Mouse (Mus musculus): ENCODE measurements at regions not wholly inside any gene's neighbourhood (a gene's known extent, or its start where the extent isn't known, plus 50 kb on each side); places are given as distances from the start of the nearest gene placed in this dataset.

- DNase-seq (ENCODE audit: low spot score) (no peak), ATAC-seq (ENCODE audit: insufficient number of reproducible peaks, low FRiP score, low TSS enrichment, low read depth) (no peak)
- no peak overlapping the region for H3K4me3 ChIP-seq (ENCODE audit: low read depth, low read length)
- H3K27ac ChIP-seq (replicated peaks; ENCODE audit: low read depth, low read length) = no peak overlapping the region
- peaks cover 5% of the 10 kb centered on the region; the same call in 1 of the 2 replicates for H3K4me1 ChIP-seq (ENCODE audit: control insufficient read depth, insufficient read depth, low read length)
- WGBS = 68% methylated on average over 4 of the region's 4 CpGs
- no peak overlapping the region for H3K4me2 ChIP-seq (ENCODE audit: low read depth, severe bottlenecking)
- no peaks in the 10 kb centered on the region for H3K27me3 ChIP-seq (ENCODE audit: control insufficient read depth, insufficient read depth, low read length)
- H3K36me3 ChIP-seq (ENCODE audit: control insufficient read depth, insufficient read depth, low read length) = no peaks in the 10 kb centered on the region
- H3K9ac ChIP-seq (ENCODE audit: low read length) = no peak overlapping the region
- H3K9me3 ChIP-seq (ENCODE audit: control insufficient read depth, low read length) = no peaks in the 10 kb centered on the region
Measured at GRCm38 (mm10) chr3:144365894-144366293, 160.9 kb upstream of the Lmo4 start.

DNA sequence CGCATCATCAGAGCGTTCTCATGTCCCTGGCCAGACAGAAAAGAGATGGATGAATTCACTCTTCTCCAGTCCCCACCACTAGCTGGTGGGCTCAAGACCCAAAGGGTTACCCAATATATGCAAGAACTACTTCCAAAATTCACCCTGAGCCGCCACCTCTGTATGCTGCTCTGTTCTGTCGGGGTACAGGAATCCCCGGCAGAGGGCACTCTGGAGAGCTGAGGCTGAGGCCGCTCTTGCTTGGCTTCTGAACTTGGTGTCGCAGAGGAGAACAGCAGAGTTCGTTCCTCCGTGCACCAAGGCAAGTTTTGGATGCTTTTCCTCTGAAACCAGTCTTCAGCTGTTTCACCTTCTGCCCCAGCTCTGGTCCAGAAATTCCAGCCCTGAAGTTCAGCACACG, 157.5 kb upstream of the Lmo4 start:
- no peak for DNase-seq (ENCODE audit: low spot score)
- no peaks in the 10 kb centered on the region for H3K36me3 ChIP-seq (ENCODE audit: control insufficient read depth, insufficient read depth, low read length)
- ATAC-seq (ENCODE audit: insufficient number of reproducible peaks, low FRiP score, low TSS enrichment, low read depth) = no peak
- H3K9me3 ChIP-seq (ENCODE audit: control insufficient read depth, low read length) = no peaks in the 10 kb centered on the region
- no peak overlapping the region for H3K9ac ChIP-seq (ENCODE audit: low read length)
- no peaks in the 10 kb centered on the region for H3K27me3 ChIP-seq (ENCODE audit: control insufficient read depth, insufficient read depth, low read length)
- 65% methylated on average over 10 of the region's 10 CpGs for WGBS
- H3K4me3 ChIP-seq (ENCODE audit: low read depth, low read length) = no peak overlapping the region
- H3K4me2 ChIP-seq (ENCODE audit: low read depth, severe bottlenecking) = no peak overlapping the region
- H3K27ac ChIP-seq (replicated peaks; ENCODE audit: low read depth, low read length) = no peak overlapping the region
- no peaks in the 10 kb centered on the region; the same call in 1 of the 2 replicates for H3K4me1 ChIP-seq (ENCODE audit: control insufficient read depth, insufficient read depth, low read length)

- Histone ChIP-seq H3K4me3 (ENCODE audit: low read depth, low read length) (no peak overlapping the region), H3K9me3 (ENCODE audit: control insufficient read depth, low read length) (no peaks in the 10 kb centered on the region), H3K27me3 (ENCODE audit: control insufficient read depth, insufficient read depth, low read length) (no peaks in the 10 kb centered on the region), H3K9ac (ENCODE audit: low read length) (no peak overlapping the region), H3K4me2 (ENCODE audit: low read depth, severe bottlenecking) (no peak overlapping the region), H3K36me3 (ENCODE audit: control insufficient read depth, insufficient read depth, low read length) (no peaks in the 10 kb centered on the region), H3K27ac (replicated peaks; ENCODE audit: low read depth, low read length) (no peak overlapping the region), H3K4me1 (ENCODE audit: control insufficient read depth, insufficient read depth, low read length) (no peaks in the 10 kb centered on the region; the same call in none of the 2 replicates)
- ATAC-seq (ENCODE audit: insufficient number of reproducible peaks, low FRiP score, low TSS enrichment, low read depth) (no peak), DNase-seq (ENCODE audit: low spot score) (no peak)
- 83% methylated on average over 4 of the region's 4 CpGs for WGBS
Measured at GRCm38 (mm10) chr3:144361203-144361978, 156.4 kb upstream of the Lmo4 start.

DNA sequence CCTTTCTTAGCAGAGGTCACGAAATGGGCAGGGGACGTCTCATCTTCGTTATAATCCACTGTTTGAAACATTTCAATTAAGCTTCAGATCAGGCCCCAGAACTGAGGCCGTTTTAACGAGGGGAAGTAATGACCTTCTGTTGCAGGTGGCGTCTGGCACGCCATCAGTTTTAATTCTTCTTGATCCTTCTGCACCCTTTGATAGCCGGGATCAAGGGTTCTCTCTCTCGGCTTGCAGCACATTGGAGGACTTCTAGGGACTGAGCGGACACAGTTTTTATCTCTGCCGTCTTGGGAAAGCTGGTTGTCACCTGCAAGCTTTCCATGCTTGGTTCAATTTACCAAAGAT, 151.9 kb upstream of the Lmo4 start:
- H3K4me3 ChIP-seq (ENCODE audit: low read depth, low read length) = no peak overlapping the region
- DNase-seq (ENCODE audit: low spot score) (no peak), ATAC-seq (ENCODE audit: insufficient number of reproducible peaks, low FRiP score, low TSS enrichment, low read depth) (no peak)
- WGBS = 24% methylated on average over 11 of the region's 11 CpGs
- H3K9me3 ChIP-seq (ENCODE audit: control insufficient read depth, low read length) = no peaks in the 10 kb centered on the region
- H3K27me3 ChIP-seq (ENCODE audit: control insufficient read depth, insufficient read depth, low read length) = no peaks in the 10 kb centered on the region
- H3K36me3 ChIP-seq (ENCODE audit: control insufficient read depth, insufficient read depth, low read length) = no peaks in the 10 kb centered on the region
- no peak overlapping the region for H3K4me2 ChIP-seq (ENCODE audit: low read depth, severe bottlenecking)
- no peaks in the 10 kb centered on the region; the same call in none of the 2 replicates for H3K4me1 ChIP-seq (ENCODE audit: control insufficient read depth, insufficient read depth, low read length)
- no peak overlapping the region for H3K27ac ChIP-seq (replicated peaks; ENCODE audit: low read depth, low read length)
- no peak overlapping the region for H3K9ac ChIP-seq (ENCODE audit: low read length)

- no peak overlapping the region for H3K4me2 ChIP-seq (ENCODE audit: low read depth, severe bottlenecking)
Measured at GRCm38 (mm10) chr3:144356103-144356947, 151.3 kb upstream of the Lmo4 start.

GRCm38 (mm10) chr3:144352559-144352958, 147.5 kb upstream of the Lmo4 start:
- DNase-seq (ENCODE audit: low spot score) = no peak

More at GRCm38 (mm10) chr3:144356103-144356947, 151.3 kb upstream of the Lmo4 start:
- Histone ChIP-seq H3K4me1 (ENCODE audit: control insufficient read depth, insufficient read depth, low read length) (no peaks in the 10 kb centered on the region; the same call in none of the 2 replicates), H3K9me3 (ENCODE audit: control insufficient read depth, low read length) (no peaks in the 10 kb centered on the region), H3K9ac (ENCODE audit: low read length) (no peak overlapping the region), H3K27me3 (ENCODE audit: control insufficient read depth, insufficient read depth, low read length) (no peaks in the 10 kb centered on the region), H3K27ac (replicated peaks; ENCODE audit: low read depth, low read length) (no peak overlapping the region), H3K4me3 (ENCODE audit: low read depth, low read length) (no peak overlapping the region), H3K36me3 (ENCODE audit: control insufficient read depth, insufficient read depth, low read length) (no peaks in the 10 kb centered on the region)
- no peak for DNase-seq (ENCODE audit: low spot score)
- 74% methylated on average over 17 of the region's 17 CpGs for whole genome bisulfite sequencing
- no peak for ATAC-seq (ENCODE audit: insufficient number of reproducible peaks, low FRiP score, low TSS enrichment, low read depth)

GRCm38 (mm10) chr3:144348431-144348830, 143.4 kb upstream of the Lmo4 start:
- no peaks in the 10 kb centered on the region for H3K36me3 ChIP-seq (ENCODE audit: control insufficient read depth, insufficient read depth, low read length)
- 76% methylated on average over 9 of the region's 9 CpGs for WGBS
- H3K4me2 ChIP-seq (ENCODE audit: low read depth, severe bottlenecking) = no peak overlapping the region
- H3K4me3 ChIP-seq (ENCODE audit: low read depth, low read length) = no peak overlapping the region
- H3K27ac ChIP-seq (replicated peaks; ENCODE audit: low read depth, low read length) = no peak overlapping the region
- H3K4me1 ChIP-seq (ENCODE audit: control insufficient read depth, insufficient read depth, low read length) = no peaks in the 10 kb centered on the region
- no peak overlapping the region for H3K9ac ChIP-seq (ENCODE audit: low read length)
- no peak for DNase-seq (ENCODE audit: low spot score)
- no peaks in the 10 kb centered on the region for H3K9me3 ChIP-seq (ENCODE audit: control insufficient read depth, low read length)
- no peak for ATAC-seq (ENCODE audit: insufficient number of reproducible peaks, low FRiP score, low TSS enrichment, low read depth)
- H3K27me3 ChIP-seq (ENCODE audit: control insufficient read depth, insufficient read depth, low read length) = no peaks in the 10 kb centered on the region

More at GRCm38 (mm10) chr3:144352559-144352958, 147.5 kb upstream of the Lmo4 start:
- 94% methylated on average over 4 of the region's 4 CpGs for WGBS
- H3K27ac ChIP-seq (replicated peaks; ENCODE audit: low read depth, low read length) = no peak overlapping the region
- H3K27me3 ChIP-seq (ENCODE audit: control insufficient read depth, insufficient read depth, low read length) = no peaks in the 10 kb centered on the region
- no peak overlapping the region for H3K4me2 ChIP-seq (ENCODE audit: low read depth, severe bottlenecking)
- ATAC-seq (ENCODE audit: insufficient number of reproducible peaks, low FRiP score, low TSS enrichment, low read depth) = no peak
- H3K4me3 ChIP-seq (ENCODE audit: low read depth, low read length) = no peak overlapping the region
- H3K9ac ChIP-seq (ENCODE audit: low read length) = no peak overlapping the region
- H3K36me3 ChIP-seq (ENCODE audit: control insufficient read depth, insufficient read depth, low read length) = no peaks in the 10 kb centered on the region
- no peaks in the 10 kb centered on the region for H3K9me3 ChIP-seq (ENCODE audit: control insufficient read depth, low read length)
- H3K4me1 ChIP-seq (ENCODE audit: control insufficient read depth, insufficient read depth, low read length) = no peaks in the 10 kb centered on the region; the same call in none of the 2 replicates

DNA sequence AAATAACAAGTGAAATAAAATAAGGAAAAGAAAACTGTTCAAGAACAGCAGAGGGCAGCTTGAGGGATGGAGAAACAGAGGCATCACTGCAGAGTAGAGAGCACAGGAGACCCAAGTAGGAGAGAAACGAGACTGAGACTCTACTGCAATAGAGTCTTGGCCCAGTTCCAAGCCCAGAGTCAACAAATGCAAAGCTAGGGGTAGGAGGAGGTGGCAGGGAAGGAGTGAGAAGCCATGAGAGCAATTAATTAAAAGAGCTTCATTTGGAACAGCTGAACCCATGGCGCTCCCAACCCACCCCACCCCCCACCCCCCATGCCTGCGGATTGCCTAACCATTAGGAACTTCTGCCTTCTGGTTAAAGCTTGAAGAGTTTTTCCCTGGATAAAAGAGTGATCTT, 130.2 kb upstream of the Lmo4 start:
- DNase-seq (ENCODE audit: low spot score) (no peak), ATAC-seq (ENCODE audit: insufficient number of reproducible peaks, low FRiP score, low TSS enrichment, low read depth) (no peak)
- Histone ChIP-seq H3K4me3 (ENCODE audit: low read depth, low read length) (no peak overlapping the region), H3K4me2 (ENCODE audit: low read depth, severe bottlenecking) (no peak overlapping the region), H3K4me1 (ENCODE audit: control insufficient read depth, insufficient read depth, low read length) (no peaks in the 10 kb centered on the region), H3K9me3 (ENCODE audit: control insufficient read depth, low read length) (no peaks in the 10 kb centered on the region), H3K36me3 (ENCODE audit: control insufficient read depth, insufficient read depth, low read length) (no peaks in the 10 kb centered on the region), H3K27me3 (ENCODE audit: control insufficient read depth, insufficient read depth, low read length) (no peaks in the 10 kb centered on the region), H3K27ac (replicated peaks; ENCODE audit: low read depth, low read length) (no peak overlapping the region), H3K9ac (ENCODE audit: low read length) (no peak overlapping the region)
- 79% methylated on average over 3 of the region's 3 CpGs for WGBS

Data from limb, embryonic 11.5 days (tissue).